Mouse (Mus musculus) embryonic facial prominence, embryonic 12.5 days (tissue): ENCODE measurements around the gene Myh15. TPM values are rescaled to one million over a fixed set of nuclear protein-coding genes. Genes with fewer than 3 reads are reported as not detected.

Experiments
- ATAC-seq: fragments of 200-750 bp; cut with Nextera tagmentation; 2 replicates; pipeline ENCODE4 v1.8.0; 2017; ENCODE audit not compliant: insufficient number of reproducible peaks, insufficient read depth, low FRiP score, low TSS enrichment
- H3K27ac ChIP-seq: fragments of 300-500 bp; sonication (generic); 2 replicates; pipeline ENCODE4 v1.5.1; 2016; ENCODE audit warnings: mild to moderate bottlenecking
- H3K27me3 ChIP-seq: fragments of 300-500 bp; sonication (generic); 2 replicates; pipeline ENCODE4 v1.6.1; 2016; ENCODE audit warnings: mild to moderate bottlenecking, moderate library complexity
- H3K36me3 ChIP-seq: fragments of 300-500 bp; sonication (generic); 2 replicates; pipeline ENCODE4 v1.6.1; 2016; ENCODE audit warnings: mild to moderate bottlenecking
- H3K4me1 ChIP-seq: fragments of 300-500 bp; sonication (generic); 2 replicates; pipeline ENCODE4 v1.6.1; 2016
- H3K4me2 ChIP-seq: fragments of 300-500 bp; sonication (generic); replicated peaks from 2 replicates; pipeline ENCODE4 v1.6.1; 2016; ENCODE audit warnings: mild to moderate bottlenecking, moderate library complexity
- H3K4me3 ChIP-seq: fragments of 300-500 bp; sonication (generic); 2 replicates; pipeline ENCODE4 v1.5.1; 2016; ENCODE audit warnings: mild to moderate bottlenecking
- H3K9ac ChIP-seq: fragments of 300-500 bp; sonication (generic); 2 replicates; pipeline ENCODE4 v1.6.1; 2016; ENCODE audit warnings: mild to moderate bottlenecking, moderate library complexity
- H3K9me3 ChIP-seq: fragments of 300-500 bp; sonication (generic); 2 replicates; pipeline ENCODE4 v1.6.1; 2016; ENCODE audit warnings: mild to moderate bottlenecking, moderate library complexity
- WGBS: fragments of 180-500 bp; shearing (Covaris S2); methylation state at CpG from one replicate; pipeline ENCODE4 v1.1.7; 2016; 5-methylcytosine and 5-hydroxymethylcytosine counted together
- polyA plus RNA-seq: library from polyadenylated mRNA; unstranded; fragments of >200 nt; fragmentation: Nextera tagmentation; extraction: Ambion mirVana; gene quantifications from 2 replicates; pipeline ENCODE4 v1.2.1, GENCODE M21; 2016

The Myh15 gene
- polyA plus RNA-seq: 0.03 TPM in 1 of 2 replicates, not detected in the other

- no peaks in the 10 kb centered on the region for H3K4me1 ChIP-seq
- H3K9me3 ChIP-seq: no peaks in the 10 kb centered on the region
- ATAC-seq: no peak
- no peaks in the 10 kb centered on the region for H3K27me3 ChIP-seq
- no peak within 1 kb of the TSS for H3K27ac ChIP-seq
- H3K4me2 ChIP-seq: no peak within 1 kb of the TSS
- H3K4me3 ChIP-seq: no peak within 1 kb of the TSS
- WGBS: 82% methylated on average over 1 of the region's 1 CpGs
- H3K9ac ChIP-seq: no peak within 1 kb of the TSS
- no peaks in the 10 kb centered on the region for H3K36me3 ChIP-seq
Observed at GRCm38 (mm10) chr16:49057186-49057585, at the start of gene Myh15. TSS of gene Myh15 (plus strand) at chr16:49057486.

DNA sequence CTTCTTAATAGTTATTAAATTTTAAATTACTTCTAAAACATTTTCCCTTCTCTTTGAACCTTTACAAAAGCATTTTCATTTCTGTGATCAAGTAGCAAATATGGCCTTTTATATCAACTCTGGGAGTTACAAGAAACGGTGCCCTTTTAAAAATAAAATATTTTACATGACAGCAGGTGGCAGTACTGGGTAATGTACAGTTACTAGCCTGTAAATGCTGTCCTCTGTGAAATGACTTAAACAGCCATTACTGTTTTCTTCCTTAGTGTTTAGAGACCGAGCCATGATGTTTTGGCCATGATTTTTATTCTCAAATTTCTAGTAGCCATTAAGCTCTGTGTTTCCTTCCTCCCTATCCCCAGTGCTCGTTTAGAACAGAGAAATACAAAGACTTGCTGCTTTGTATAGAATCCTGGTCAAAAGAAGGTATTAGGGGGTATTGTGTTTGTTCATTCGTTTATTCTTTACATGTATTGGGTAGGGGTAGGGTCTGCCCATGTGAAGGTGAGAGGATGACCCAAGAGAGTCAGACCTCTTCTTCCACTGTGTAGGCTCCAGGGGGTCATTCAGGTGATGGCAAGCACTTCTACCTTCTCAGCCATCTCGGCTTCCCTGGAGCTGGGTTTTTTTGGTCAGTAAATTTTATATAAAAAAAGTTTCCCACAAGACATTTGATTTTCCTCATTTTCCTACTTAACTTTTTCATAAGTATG, 40.5 kb upstream of the Myh15 start:
- Histone ChIP-seq H3K36me3 (peaks cover 18% of the 10 kb centered on the region), H3K27me3 (no peaks in the 10 kb centered on the region), H3K4me2 (no peak overlapping the region), H3K27ac (no peak overlapping the region), H3K4me3 (no peak overlapping the region), H3K4me1 (no peaks in the 10 kb centered on the region), H3K9me3 (no peaks in the 10 kb centered on the region), H3K9ac (no peak overlapping the region)
- WGBS: 84% methylated on average over 5 of the region's 5 CpGs
- ATAC-seq: no peak

DNA sequence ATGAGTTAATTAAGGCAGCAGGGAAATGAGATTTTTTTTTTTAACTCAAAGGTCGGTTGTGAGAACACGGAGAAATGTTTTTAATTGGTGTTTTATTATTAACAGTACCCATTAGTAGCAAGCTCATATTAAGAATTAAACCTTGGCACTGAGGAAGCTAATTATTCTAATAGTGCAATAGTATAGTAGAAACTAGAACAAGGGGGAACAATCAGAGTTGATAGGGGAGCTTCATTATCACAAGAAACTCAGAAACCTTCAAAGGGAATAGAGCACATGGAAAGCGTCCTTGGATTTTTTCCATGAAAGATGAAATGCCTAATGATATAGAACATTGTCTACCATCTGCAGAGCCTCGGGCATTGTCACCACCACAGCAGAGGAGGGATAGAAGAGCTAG, 21.4 kb upstream of the Myh15 start:
- Histone ChIP-seq H3K27ac (no peak overlapping the region), H3K27me3 (no peaks in the 10 kb centered on the region), H3K9ac (no peak overlapping the region), H3K4me3 (no peak overlapping the region), H3K4me1 (no peaks in the 10 kb centered on the region), H3K4me2 (no peak overlapping the region), H3K9me3 (no peaks in the 10 kb centered on the region), H3K36me3 (no peaks in the 10 kb centered on the region)
- WGBS: 77% methylated on average over 4 of the region's 4 CpGs
- no peak for ATAC-seq

GRCm38 (mm10) chr16:49037771-49038170, 19.5 kb upstream of the Myh15 start:
- Histone ChIP-seq H3K27me3 (no peaks in the 10 kb centered on the region), H3K9ac (no peak overlapping the region), H3K4me2 (no peak overlapping the region), H3K36me3 (no peaks in the 10 kb centered on the region), H3K4me1 (no peaks in the 10 kb centered on the region), H3K9me3 (no peaks in the 10 kb centered on the region), H3K27ac (no peak overlapping the region), H3K4me3 (no peak overlapping the region)
- WGBS: 80% methylated on average over 4 of the region's 4 CpGs
- ATAC-seq: no peak

- Histone ChIP-seq H3K4me2 (no peak overlapping the region), H3K4me1 (no peaks in the 10 kb centered on the region), H3K36me3 (no peaks in the 10 kb centered on the region), H3K9ac (no peak overlapping the region), H3K9me3 (no peaks in the 10 kb centered on the region), H3K27ac (no peak overlapping the region), H3K27me3 (no peaks in the 10 kb centered on the region), H3K4me3 (no peak overlapping the region)
- WGBS: 83% methylated on average over 3 of the region's 3 CpGs
- ATAC-seq: no peak
Observed at GRCm38 (mm10) chr16:49040554-49041221, 16.6 kb upstream of the Myh15 start.

DNA sequence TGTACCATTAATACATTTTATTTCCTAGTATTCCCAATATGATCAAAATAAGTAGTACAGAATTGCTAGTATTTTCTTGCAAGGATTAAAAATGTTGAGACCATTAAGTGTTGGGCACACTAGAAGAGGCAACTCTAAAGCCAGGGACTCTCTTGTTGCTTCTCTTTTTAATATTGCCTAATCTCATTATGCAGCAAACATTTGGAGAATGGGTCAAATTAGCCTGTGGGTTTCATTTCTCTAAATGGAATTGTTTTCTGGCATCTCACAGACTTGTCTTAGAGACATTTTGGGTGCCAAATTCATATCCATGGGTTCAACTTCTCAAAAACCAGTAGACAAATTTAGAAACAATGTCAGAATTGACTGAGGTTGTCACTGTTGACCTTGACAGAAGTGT, 8.1 kb upstream of the Myh15 start:
- H3K27me3 ChIP-seq: no peaks in the 10 kb centered on the region
- no peak overlapping the region for H3K9ac ChIP-seq
- no peaks in the 10 kb centered on the region for H3K4me1 ChIP-seq
- H3K4me2 ChIP-seq: no peak overlapping the region
- H3K27ac ChIP-seq: no peak overlapping the region
- H3K4me3 ChIP-seq: no peak overlapping the region
- no peak for ATAC-seq
- no peaks in the 10 kb centered on the region for H3K9me3 ChIP-seq
- no peaks in the 10 kb centered on the region for H3K36me3 ChIP-seq

DNA sequence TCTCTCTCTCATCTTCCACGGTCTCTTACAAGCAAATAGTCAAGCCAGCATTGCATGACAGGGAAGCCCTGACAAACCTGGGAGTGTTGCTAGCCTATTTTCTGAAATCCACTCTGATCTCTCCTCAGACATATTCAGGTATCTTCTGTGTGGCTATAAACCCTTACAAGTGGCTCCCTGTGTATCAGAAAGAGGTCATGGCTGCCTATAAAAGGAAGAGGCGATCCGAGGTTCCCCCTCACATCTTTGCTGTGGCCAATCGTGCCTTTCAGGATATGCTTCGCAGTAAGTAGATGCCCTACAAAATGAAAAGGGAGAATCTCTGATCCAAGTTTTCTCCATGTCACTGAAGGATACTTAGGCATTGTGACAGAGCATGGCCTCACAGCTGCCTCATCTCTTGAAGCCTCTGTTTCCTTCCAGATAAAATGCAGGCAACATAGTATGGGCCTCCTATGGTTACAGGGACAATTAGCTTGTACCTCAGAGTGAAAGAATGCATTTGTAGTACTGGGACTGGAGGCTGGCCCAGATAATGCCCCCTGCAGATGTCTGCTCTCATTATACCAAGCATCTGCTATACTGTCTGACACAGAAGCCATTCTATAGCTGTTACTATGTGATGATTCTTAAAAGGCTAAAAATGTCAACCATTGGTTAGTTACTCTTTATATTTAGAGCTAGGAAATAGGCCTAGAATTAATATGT, 12.1 kb downstream of the Myh15 start:
- no peaks in the 10 kb centered on the region for H3K36me3 ChIP-seq
- H3K27ac ChIP-seq: no peak overlapping the region
- no peaks in the 10 kb centered on the region for H3K9me3 ChIP-seq
- ATAC-seq: no peak
- no peak overlapping the region for H3K9ac ChIP-seq
- no peaks in the 10 kb centered on the region for H3K4me1 ChIP-seq
- 86% methylated on average over 5 of the region's 5 CpGs for WGBS
- H3K4me2 ChIP-seq: no peak overlapping the region
- no peaks in the 10 kb centered on the region for H3K27me3 ChIP-seq
- no peak overlapping the region for H3K4me3 ChIP-seq

DNA sequence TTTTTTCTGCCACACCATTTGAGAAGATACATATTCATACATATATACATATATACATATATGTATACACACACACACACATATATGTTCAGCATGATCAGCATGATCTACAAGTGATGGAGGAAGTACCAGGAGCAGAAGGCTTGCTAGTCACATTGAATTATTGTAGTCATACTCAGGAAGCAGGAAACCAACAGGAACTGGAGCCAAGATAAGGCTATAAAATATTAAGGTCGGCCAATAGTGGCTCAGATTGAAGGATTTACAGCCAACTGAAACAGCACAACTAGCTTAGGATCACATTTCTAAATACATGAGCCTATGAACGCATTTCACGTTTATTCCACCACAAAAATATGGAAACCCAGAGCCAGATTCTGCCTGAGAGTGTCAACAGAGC, 14.0 kb downstream of the Myh15 start:
- H3K4me3 ChIP-seq: no peak overlapping the region
- WGBS: 85% methylated on average over 3 of the region's 3 CpGs
- no peaks in the 10 kb centered on the region for H3K4me1 ChIP-seq
- no peaks in the 10 kb centered on the region for H3K9me3 ChIP-seq
- no peak overlapping the region for H3K4me2 ChIP-seq
- ATAC-seq: no peak
- H3K27ac ChIP-seq: no peak overlapping the region
- no peaks in the 10 kb centered on the region for H3K27me3 ChIP-seq
- no peaks in the 10 kb centered on the region for H3K36me3 ChIP-seq
- H3K9ac ChIP-seq: no peak overlapping the region

DNA sequence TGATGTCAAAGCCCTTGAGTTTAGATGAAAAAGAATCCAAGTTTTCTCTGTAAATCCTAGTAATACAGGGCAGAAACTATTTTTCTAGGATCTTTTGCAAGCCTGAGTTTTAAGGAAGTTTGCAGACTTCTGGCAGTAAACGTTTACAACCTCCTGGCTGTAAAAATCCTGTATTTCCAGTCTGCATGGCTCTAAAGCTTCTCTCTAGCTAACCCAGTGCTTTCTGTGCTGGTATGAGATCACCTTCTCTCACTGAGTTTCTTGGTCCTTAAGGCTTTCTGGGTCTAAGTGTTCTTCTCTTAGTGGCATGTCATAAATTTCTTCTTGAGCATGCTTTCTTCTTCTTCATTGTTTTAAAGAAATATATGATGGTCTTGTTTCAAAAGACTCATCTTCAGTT, 70.7 kb downstream of the Myh15 start:
- WGBS: 44% methylated on average over 1 of the region's 1 CpGs
- no peaks in the 10 kb centered on the region for H3K9me3 ChIP-seq
- no peak overlapping the region for H3K27ac ChIP-seq
- H3K36me3 ChIP-seq: no peaks in the 10 kb centered on the region
- no peak overlapping the region for H3K9ac ChIP-seq
- ATAC-seq: no peak
- no peak overlapping the region for H3K4me3 ChIP-seq
- no peak overlapping the region for H3K4me2 ChIP-seq
- H3K4me1 ChIP-seq: no peaks in the 10 kb centered on the region
- H3K27me3 ChIP-seq: no peaks in the 10 kb centered on the region

DNA sequence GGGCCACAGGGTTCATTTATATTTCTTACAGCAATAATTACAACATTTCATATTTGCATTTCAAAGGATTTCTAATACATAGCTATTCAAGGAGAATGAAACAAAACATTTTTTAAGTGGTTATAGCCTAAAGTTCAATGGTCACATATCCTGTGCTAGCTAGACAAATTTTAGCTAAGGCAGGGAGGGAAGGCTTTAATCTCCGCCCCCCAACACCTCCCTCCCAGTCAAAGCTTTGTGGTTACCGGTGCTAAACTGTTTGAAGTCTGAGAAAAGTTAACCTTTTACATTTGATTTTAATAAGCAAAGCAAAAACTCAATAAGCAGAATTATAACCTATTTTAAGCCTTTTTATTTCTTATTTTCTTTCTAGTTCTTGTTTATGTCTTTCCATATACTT, 98.9 kb downstream of the Myh15 start:
- Histone ChIP-seq H3K9me3 (no peaks in the 10 kb centered on the region), H3K4me1 (no peaks in the 10 kb centered on the region), H3K27me3 (0 out of 2 replicates have a peak, but pooled peaks cover 3% of the 10 kb centered on the region), H3K4me2 (no peak overlapping the region), H3K36me3 (no peaks in the 10 kb centered on the region), H3K4me3 (no peak overlapping the region), H3K27ac (no peak overlapping the region), H3K9ac (no peak overlapping the region)
- 76% methylated on average over 2 of the region's 2 CpGs for WGBS
- ATAC-seq: no peak

DNA sequence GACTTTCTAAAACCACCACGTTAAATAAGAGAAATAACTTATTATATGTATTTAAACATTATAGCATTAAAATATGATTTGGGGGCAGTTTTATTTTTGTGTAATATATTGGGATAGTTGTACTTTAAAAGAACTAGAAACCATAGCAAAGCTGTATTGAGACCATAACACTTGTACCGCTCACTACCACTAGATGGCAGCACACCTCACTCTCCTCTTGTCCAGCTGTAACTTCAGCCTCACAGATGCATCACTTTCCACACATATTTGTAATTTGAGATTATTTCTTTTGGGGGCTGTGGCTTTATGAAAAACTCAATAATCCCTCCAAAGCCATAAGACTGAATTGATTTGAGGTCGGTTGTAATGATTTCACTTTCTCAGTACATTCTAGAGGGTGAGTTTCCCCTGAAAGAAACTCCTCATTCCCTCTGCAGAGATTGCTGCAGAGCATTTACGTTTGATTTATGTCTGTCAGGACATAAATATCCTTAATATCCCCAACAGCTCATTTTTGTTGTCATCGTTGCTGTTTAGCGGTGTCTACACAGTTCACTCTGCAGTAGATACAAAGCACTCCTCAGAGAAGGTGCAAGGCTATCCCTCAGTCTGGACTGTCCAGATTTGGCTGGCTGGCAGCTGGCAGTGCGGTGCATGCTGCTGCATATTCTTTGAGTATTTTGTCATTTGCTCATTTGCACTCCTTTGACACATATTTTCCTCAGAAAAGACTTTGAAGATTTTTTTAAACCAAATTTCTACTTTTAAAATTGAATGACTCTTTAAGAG, 107.3 kb downstream of the Myh15 start:
- Histone ChIP-seq H3K27me3 (0 out of 2 replicates have a peak, but pooled peaks cover 2% of the 10 kb centered on the region), H3K9ac (no peak overlapping the region), H3K4me2 (no peak overlapping the region), H3K4me3 (no peak overlapping the region), H3K27ac (no peak overlapping the region), H3K9me3 (no peaks in the 10 kb centered on the region), H3K36me3 (no peaks in the 10 kb centered on the region), H3K4me1 (no peaks in the 10 kb centered on the region)
- ATAC-seq: 0 out of 2 replicates have a peak, but pooled peaks have one; percentile 60
- WGBS: 39% methylated on average over 7 of the region's 7 CpGs
